In the genomic region with DNA sequence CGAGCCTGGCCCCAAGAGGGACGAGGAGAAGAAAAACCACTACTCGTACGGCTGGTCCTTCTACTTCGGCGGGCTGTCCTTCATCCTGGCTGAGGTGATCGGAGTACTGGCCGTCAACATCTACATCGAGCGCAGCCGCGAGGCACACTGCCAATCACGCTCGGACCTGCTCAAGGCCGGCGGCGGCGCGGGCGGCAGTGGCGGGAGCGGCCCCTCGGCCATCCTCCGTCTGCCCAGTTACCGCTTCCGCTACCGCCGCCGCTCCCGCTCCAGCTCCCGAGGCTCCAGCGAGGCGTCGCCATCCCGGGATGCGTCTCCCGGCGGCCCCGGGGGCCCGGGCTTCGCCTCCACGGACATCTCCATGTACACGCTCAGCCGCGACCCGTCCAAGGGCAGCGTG, we compare ENCODE assay signal across 8 mouse cellular contexts. TPM values are rescaled to one million over a fixed set of nuclear protein-coding genes. Genes with fewer than 3 reads are reported as not detected.
DNase-seq lines count a peak whose midpoint lies in the region; ATAC-seq and TF ChIP-seq lines count a peak whose summit lies in the region.

No protein-coding gene starts in this region.

- H3K9ac ChIP-seq in heart, embryonic 13.5 days: peak overlapping the region; percentile 82
- H3K9ac ChIP-seq in stomach, postnatal 0 days (ENCODE audit: low read length): peak overlapping the region; percentile 38; the same call in 1 of the 2 replicates

- ATAC-seq in heart, embryonic 13.5 days (ENCODE audit: extremely low read depth, insufficient number of reproducible peaks, low FRiP score, low TSS enrichment): no peak
- no peak for ATAC-seq in stomach, postnatal 0 days (ENCODE audit: low FRiP score, low TSS enrichment)
- no peak for ATAC-seq in activated CD4-positive, CD25-positive, alpha-beta regulatory T cell, adult 4 months

- peaks cover 80% of the 10 kb centered on the region for H3K27me3 ChIP-seq in heart, embryonic 10.5 days (ENCODE audit: insufficient read depth, poor library complexity, severe bottlenecking)
- peaks cover 94% of the 10 kb centered on the region for H3K27me3 ChIP-seq in heart, embryonic 13.5 days (replicated peaks)
- H3K27me3 ChIP-seq in stomach, postnatal 0 days (ENCODE audit: control insufficient read depth, insufficient read depth, low read length): peaks cover 20% of the 10 kb centered on the region

- WGBS in heart, embryonic 10.5 days: 1% methylated on average over 47 of the region's 47 CpGs
- under 1% methylated on average over 41 of the region's 47 CpGs for WGBS in heart, embryonic 13.5 days
- under 1% methylated on average over 33 of the region's 47 CpGs for WGBS in stomach, postnatal 0 days

- no peak for TF ChIP-seq EP300 in stomach, postnatal 0 days (optimal IDR thresholded peaks at IDR 0.05)

- H3K4me1 ChIP-seq in heart, embryonic 10.5 days: peaks cover 13% of the 10 kb centered on the region; the same call in 1 of the 2 replicates
- H3K4me1 ChIP-seq in heart, embryonic 13.5 days: peaks cover 20% of the 10 kb centered on the region
- no peaks in the 10 kb centered on the region; the same call in 1 of the 2 replicates for H3K4me1 ChIP-seq in stomach, postnatal 0 days (replicated peaks; ENCODE audit: control insufficient read depth, insufficient read depth)

- peak overlapping the region; percentile 76 for H3K27ac ChIP-seq in heart, embryonic 10.5 days
- H3K27ac ChIP-seq in heart, embryonic 13.5 days (replicated peaks): no peak overlapping the region
- no peak overlapping the region for H3K27ac ChIP-seq in stomach, postnatal 0 days (replicated peaks)

- DNase-seq in heart, embryonic 10.5 days (ENCODE audit: low spot score): no peak
- DNase-seq in heart, adult 11 months: no peak
- peak; percentile 82 to 85 for DNase-seq in cerebellum, postnatal 10 days
- peak; percentile 59 for DNase-seq in kidney, postnatal 10 days
- DNase-seq in mesoderm, embryonic 11.5 days (ENCODE audit: low read depth, low spot score): peak; percentile 26
- peak; percentile 33 for DNase-seq in stomach, postnatal 0 days (ENCODE audit: low spot score)

- H3K4me3 ChIP-seq in heart, embryonic 10.5 days: peak overlapping the region; percentile 75
- peak overlapping the region; percentile 65 for H3K4me3 ChIP-seq in heart, embryonic 13.5 days
- peak overlapping the region; percentile 51 for H3K4me3 ChIP-seq in stomach, postnatal 0 days (ENCODE audit: low read depth, low read length)

- H3K36me3 ChIP-seq in heart, embryonic 10.5 days: no peaks in the 10 kb centered on the region
- H3K36me3 ChIP-seq in heart, embryonic 13.5 days: no peaks in the 10 kb centered on the region
- no peaks in the 10 kb centered on the region for H3K36me3 ChIP-seq in stomach, postnatal 0 days (ENCODE audit: control insufficient read depth, insufficient read depth, low read length)

- H3K4me2 ChIP-seq in heart, embryonic 13.5 days: peak overlapping the region; percentile 98
- peak overlapping the region; percentile 83 for H3K4me2 ChIP-seq in stomach, postnatal 0 days (replicated peaks; ENCODE audit: low read depth)

- TF ChIP-seq CTCF in stomach, postnatal 0 days (IDR thresholded peaks at IDR 0.05; ENCODE audit: low read depth): no peak

- no peaks in the 10 kb centered on the region; the same call in 1 of the 2 replicates for H3K9me3 ChIP-seq in heart, embryonic 10.5 days
- H3K9me3 ChIP-seq in heart, embryonic 13.5 days: no peaks in the 10 kb centered on the region
- H3K9me3 ChIP-seq in stomach, postnatal 0 days (ENCODE audit: control insufficient read depth, low read length): no peaks in the 10 kb centered on the region

RNA-seq across cellular contexts. Expression of a gene that starts 9.1 kb away (rescaled TPM):
- polyA plus RNA-seq in heart, embryonic 10.5 days (2016; fragmentation: Nextera tagmentation; extraction: Ambion mirVana): 9.6 and 23.7 TPM in 2 replicates
- polyA plus RNA-seq in heart, embryonic 13.5 days (2015; fragmentation: Nextera tagmentation; extraction: Ambion mirVana): 16.8 and 18.3 TPM in 2 replicates
- polyA plus RNA-seq in stomach, postnatal 0 days (2015; fragmentation: Nextera tagmentation; extraction: Ambion mirVana): 0.22 and 0.39 TPM in 2 replicates
- polyA plus RNA-seq in activated CD4-positive, CD25-positive, alpha-beta regulatory T cell, adult 4 months (2017; shearing (Covaris generic)): not detected

RNA-seq across cellular contexts. Expression of a gene that starts 24.4 kb away (rescaled TPM):
- 1.8 and 2.3 TPM in 2 replicates for polyA plus RNA-seq in heart, embryonic 10.5 days (2016; fragmentation: Nextera tagmentation; extraction: Ambion mirVana)
- 0.71 and 0.86 TPM in 2 replicates for polyA plus RNA-seq in heart, embryonic 13.5 days (2015; fragmentation: Nextera tagmentation; extraction: Ambion mirVana)
- 0.29 and 0.35 TPM in 2 replicates for polyA plus RNA-seq in stomach, postnatal 0 days (2015; fragmentation: Nextera tagmentation; extraction: Ambion mirVana)
- polyA plus RNA-seq in activated CD4-positive, CD25-positive, alpha-beta regulatory T cell, adult 4 months (2017; shearing (Covaris generic)): not detected

Comparison
In these comparisons a context has a peak if more than half of its experiments do, and no peak if none do; other contexts are left out.
1. DNase-seq: peak in cerebellum, postnatal 10 days (2 of 2), kidney, postnatal 10 days (single experiment), mesoderm, embryonic 11.5 days (single experiment) and stomach, postnatal 0 days (single experiment); none in heart, embryonic 10.5 days (single experiment) and heart, adult 11 months (single experiment).
2. Peak in every context shown above with its lines, with median percentiles within 50 percentile points of each other: H3K4me3 ChIP-seq.